7 mouse cellular contexts compared by ENCODE assay signal in the genomic region with DNA sequence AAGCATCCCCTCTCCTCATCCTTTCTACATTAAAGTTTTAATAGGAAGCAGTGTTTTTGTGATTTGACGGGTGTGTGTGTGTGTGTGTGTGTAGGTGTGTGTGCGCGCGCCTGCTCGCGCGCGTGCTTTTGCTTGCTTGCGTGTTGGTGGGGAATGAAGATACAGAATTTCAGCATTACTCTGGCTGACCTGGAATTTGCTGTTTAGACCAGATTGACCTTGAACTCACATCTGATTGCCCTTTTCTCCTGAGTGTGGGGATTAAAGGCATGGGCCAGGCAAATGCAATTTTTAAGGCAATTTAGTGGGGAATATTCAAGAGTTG. TPM values are rescaled to one million over a fixed set of nuclear protein-coding genes. Genes with fewer than 3 reads are reported as not detected.
A peak's percentile ranks its signal among the peaks of the same experiment; 100 is the strongest.
DNase-seq lines count a peak whose midpoint lies in the region; ATAC-seq lines count a peak whose summit lies in the region.

No protein-coding gene starts in this region.

- peak overlapping the region; percentile 100 for H3K4me3 ChIP-seq in megakaryocyte, embryonic 14.5 days (replicated peaks)
- peak overlapping the region; percentile 89 for H3K4me3 ChIP-seq in forebrain, embryonic 10.5 days
- H3K4me3 ChIP-seq in limb, embryonic 13.5 days = peak overlapping the region; percentile 78
- H3K4me3 ChIP-seq in stomach, embryonic 15.5 days (replicated peaks) = peak overlapping the region; percentile 89

- no peaks in the 10 kb centered on the region for H3K27me3 ChIP-seq in megakaryocyte, embryonic 14.5 days (replicated peaks)
- no peaks in the 10 kb centered on the region for H3K27me3 ChIP-seq in forebrain, embryonic 10.5 days (ENCODE audit: poor library complexity, severe bottlenecking)
- H3K27me3 ChIP-seq in limb, embryonic 13.5 days = no peaks in the 10 kb centered on the region
- no peaks in the 10 kb centered on the region for H3K27me3 ChIP-seq in stomach, embryonic 15.5 days (replicated peaks)

- peaks cover 42% of the 10 kb centered on the region for H3K4me1 ChIP-seq in megakaryocyte, embryonic 14.5 days
- H3K4me1 ChIP-seq in forebrain, embryonic 10.5 days = peaks cover 25% of the 10 kb centered on the region
- H3K4me1 ChIP-seq in limb, embryonic 13.5 days = peaks cover 10% of the 10 kb centered on the region; the same call in 1 of the 2 replicates
- no peaks in the 10 kb centered on the region; the same call in 1 of the 2 replicates for H3K4me1 ChIP-seq in stomach, embryonic 15.5 days

- 2% methylated on average over 9 of the region's 9 CpGs for WGBS in forebrain, embryonic 10.5 days
- WGBS in limb, embryonic 13.5 days = 3% methylated on average over 9 of the region's 9 CpGs
- WGBS in stomach, embryonic 15.5 days = 2% methylated on average over 9 of the region's 9 CpGs

- intact Hi-C loops in left cerebral cortex, postnatal 36 days (cut with DNase I) = no loop called here

- no peak for DNase-seq in forebrain, embryonic 10.5 days (ENCODE audit: extremely low spot score, low spot score)
- DNase-seq in gastrocnemius, postnatal 10 days = no peak
- no peak for DNase-seq in left cerebral cortex, postnatal 36 days (ENCODE audit: low spot score in 2 of 2)

- H3K4me2 ChIP-seq in limb, embryonic 13.5 days (replicated peaks) = peak overlapping the region; percentile 61
- H3K4me2 ChIP-seq in stomach, embryonic 15.5 days = peak overlapping the region; percentile 50

- peaks cover 13% of the 10 kb centered on the region for H3K36me3 ChIP-seq in megakaryocyte, embryonic 14.5 days (replicated peaks; ENCODE audit: low read length)
- peaks cover 15% of the 10 kb centered on the region for H3K36me3 ChIP-seq in forebrain, embryonic 10.5 days (replicated peaks)
- H3K36me3 ChIP-seq in limb, embryonic 13.5 days = peaks cover 13% of the 10 kb centered on the region; the same call in 1 of the 2 replicates
- 0 out of 2 replicates have a peak, but pooled peaks cover 6% of the 10 kb centered on the region for H3K36me3 ChIP-seq in stomach, embryonic 15.5 days

- ATAC-seq in megakaryocyte, adult 5-6 weeks (ENCODE audit: poor library complexity, severe bottlenecking) = no peak
- no peak for ATAC-seq in limb, embryonic 13.5 days (ENCODE audit: low FRiP score, low read depth)
- no peak for ATAC-seq in stomach, embryonic 15.5 days (ENCODE audit: insufficient read depth, low FRiP score, low read depth)

- H3K9ac ChIP-seq in limb, embryonic 13.5 days = peak overlapping the region; percentile 88
- peak overlapping the region; percentile 91; the same call in 1 of the 2 replicates for H3K9ac ChIP-seq in stomach, embryonic 15.5 days

- no peaks in the 10 kb centered on the region for H3K9me3 ChIP-seq in megakaryocyte, embryonic 14.5 days
- H3K9me3 ChIP-seq in forebrain, embryonic 10.5 days = no peaks in the 10 kb centered on the region
- H3K9me3 ChIP-seq in limb, embryonic 13.5 days = no peaks in the 10 kb centered on the region
- H3K9me3 ChIP-seq in stomach, embryonic 15.5 days = no peaks in the 10 kb centered on the region

- peak overlapping the region; percentile 98 for H3K27ac ChIP-seq in forebrain, embryonic 10.5 days
- peak overlapping the region; percentile 96 for H3K27ac ChIP-seq in limb, embryonic 13.5 days
- peak overlapping the region; percentile 98 for H3K27ac ChIP-seq in stomach, embryonic 15.5 days

RNA-seq across cellular contexts. Expression of gene Fmc1, which starts 2.0 kb away (rescaled TPM):
- polyA plus RNA-seq in megakaryocyte, embryonic 14.5 days (2012; ENCODE audit: insufficient read depth, low replicate concordance) = 153 and 240 TPM in 2 replicates
- 48.0 and 66.4 TPM in 2 replicates for total RNA-seq in megakaryocyte, adult 5-6 weeks (2015)
- 21.9 and 31.2 TPM in 2 replicates for total RNA-seq in megakaryocyte, adult 5-6 weeks (2017)
- polyA plus RNA-seq in forebrain, embryonic 10.5 days (2016; fragmentation: Nextera tagmentation; extraction: Ambion mirVana) = 122 and 125 TPM in 2 replicates
- polyA plus RNA-seq in limb, embryonic 13.5 days (2015; fragmentation: Nextera tagmentation; extraction: Ambion mirVana) = 96.9 and 98.5 TPM in 2 replicates
- 145 and 156 TPM in 2 replicates for polyA plus RNA-seq in stomach, embryonic 15.5 days (2015; fragmentation: Nextera tagmentation; extraction: Ambion mirVana)
- total RNA-seq in gastrocnemius, postnatal 10 days (2021) = 100 to 1,000 TPM; 104 to 112 TPM
- 10 to 100 TPM; 53.8 to 60.6 TPM for total RNA-seq in left cerebral cortex, postnatal 36 days (2021)

RNA-seq across cellular contexts. Expression of gene Luc7l2, which starts 15.8 kb away (rescaled TPM):
- 22.7 and 54.4 TPM in 2 replicates for polyA plus RNA-seq in megakaryocyte, embryonic 14.5 days (2012; ENCODE audit: insufficient read depth, low replicate concordance)
- total RNA-seq in megakaryocyte, adult 5-6 weeks (2015) = 143 and 149 TPM in 2 replicates
- 159 and 180 TPM in 2 replicates for total RNA-seq in megakaryocyte, adult 5-6 weeks (2017)
- polyA plus RNA-seq in forebrain, embryonic 10.5 days (2016; fragmentation: Nextera tagmentation; extraction: Ambion mirVana) = 34.7 and 36.8 TPM in 2 replicates
- 62.8 and 64.3 TPM in 2 replicates for polyA plus RNA-seq in limb, embryonic 13.5 days (2015; fragmentation: Nextera tagmentation; extraction: Ambion mirVana)
- polyA plus RNA-seq in stomach, embryonic 15.5 days (2015; fragmentation: Nextera tagmentation; extraction: Ambion mirVana) = 37.9 and 41.1 TPM in 2 replicates
- 100 to 1,000 TPM; 113 to 137 TPM for total RNA-seq in gastrocnemius, postnatal 10 days (2021)
- 100 to 1,000 TPM; 124 to 217 TPM for total RNA-seq in left cerebral cortex, postnatal 36 days (2021)
